Mouse (Mus musculus): ENCODE results near the gene Gm10840. TPM values are rescaled to one million over a fixed set of nuclear protein-coding genes. Genes with fewer than 3 reads are reported as not detected.
"Not testable (repeated sequence)": the region's sequence is repeated elsewhere in the genome, so short reads cannot be mapped to it uniquely, and the experiment has no call there.

Gene Gm10840
- not detected in 2 replicates for polyA plus RNA-seq (2015; fragmentation: Nextera tagmentation; extraction: Ambion mirVana)

- Histone ChIP-seq H3K4me2 (peak within 1 kb of the TSS; percentile 92), H3K4me3 (replicated peaks) (peak within 1 kb of the TSS; percentile 85), H3K9me3 (no peaks in the 10 kb centered on the region), H3K4me1 (peaks cover 23% of the 10 kb centered on the region), H3K36me3 (peaks cover 24% of the 10 kb centered on the region), H3K27ac (peak within 1 kb of the TSS; percentile 94), H3K27me3 (replicated peaks) (no peaks in the 10 kb centered on the region), H3K9ac (peak within 1 kb of the TSS; percentile 83)
- peak; percentile 12; the same call in 1 of the 2 replicates for ATAC-seq (ENCODE audit: insufficient read depth, low FRiP score, low read depth)
- 32% methylated on average over 22 of the region's 22 CpGs for WGBS
These were observed at the start of gene Gm10840, which contains the start of gene Limd2 for GRCm38 (mm10) chr11:106160841-106161721. TSS of gene Gm10840 (plus strand) at chr11:106160850. TSS of gene Limd2 (minus strand) at chr11:106160860.

GRCm38 (mm10) chr11:106111688-106112087 is 49.0 kb upstream of the Gm10840 start:
- H3K4me2 ChIP-seq: no peak overlapping the region
- no peaks in the 10 kb centered on the region for H3K27me3 ChIP-seq (replicated peaks)
- no peak overlapping the region for H3K27ac ChIP-seq
- no peak for ATAC-seq (ENCODE audit: insufficient read depth, low FRiP score, low read depth)
- H3K9ac ChIP-seq: no peak overlapping the region
- H3K4me1 ChIP-seq: no peaks in the 10 kb centered on the region
- no peaks in the 10 kb centered on the region for H3K9me3 ChIP-seq
- H3K4me3 ChIP-seq (replicated peaks): no peak overlapping the region
- peaks cover 16% of the 10 kb centered on the region for H3K36me3 ChIP-seq

GRCm38 (mm10) chr11:106122221-106122620 is 38.4 kb upstream of the Gm10840 start:
- Histone ChIP-seq H3K4me1 (no peaks in the 10 kb centered on the region), H3K27me3 (replicated peaks) (no peaks in the 10 kb centered on the region), H3K9me3 (no peaks in the 10 kb centered on the region), H3K36me3 (peaks cover 12% of the 10 kb centered on the region), H3K4me3 (replicated peaks) (no peak overlapping the region), H3K9ac (no peak overlapping the region), H3K4me2 (no peak overlapping the region), H3K27ac (peak overlapping the region; percentile 44; the same call in 1 of the 2 replicates)
- no peak for ATAC-seq (ENCODE audit: insufficient read depth, low FRiP score, low read depth)
- 91% methylated on average over 5 of the region's 5 CpGs for WGBS

- peak overlapping the region; percentile 44; the same call in 1 of the 2 replicates for H3K27ac ChIP-seq
- 63% methylated on average over 3 of the region's 3 CpGs for WGBS
- no peak overlapping the region for H3K4me2 ChIP-seq
- no peak for ATAC-seq (ENCODE audit: insufficient read depth, low FRiP score, low read depth)
- no peaks in the 10 kb centered on the region for H3K4me1 ChIP-seq
- no peaks in the 10 kb centered on the region for H3K9me3 ChIP-seq
- no peak overlapping the region for H3K4me3 ChIP-seq (replicated peaks)
- no peaks in the 10 kb centered on the region for H3K27me3 ChIP-seq (replicated peaks)
- H3K9ac ChIP-seq: no peak overlapping the region
- peaks cover 12% of the 10 kb centered on the region for H3K36me3 ChIP-seq
These were observed 37.9 kb upstream of the Gm10840 start for GRCm38 (mm10) chr11:106122736-106123135.

- no peaks in the 10 kb centered on the region for H3K9me3 ChIP-seq
- peaks cover 9% of the 10 kb centered on the region; the same call in 1 of the 2 replicates for H3K36me3 ChIP-seq
- no peak overlapping the region for H3K4me3 ChIP-seq (replicated peaks)
- no peak overlapping the region for H3K9ac ChIP-seq
- H3K4me1 ChIP-seq: no peaks in the 10 kb centered on the region
- WGBS: 70% methylated on average over 4 of the region's 4 CpGs
- H3K4me2 ChIP-seq: no peak overlapping the region
- H3K27ac ChIP-seq: no peak overlapping the region
- no peaks in the 10 kb centered on the region for H3K27me3 ChIP-seq (replicated peaks)
- no peak for ATAC-seq (ENCODE audit: insufficient read depth, low FRiP score, low read depth)
These were observed 35.9 kb upstream of the Gm10840 start for GRCm38 (mm10) chr11:106124784-106125183.

GRCm38 (mm10) chr11:106125827-106126226 is 34.8 kb upstream of the Gm10840 start:
- no peak for ATAC-seq (ENCODE audit: insufficient read depth, low FRiP score, low read depth)
- no peak overlapping the region for H3K4me3 ChIP-seq (replicated peaks)
- 67% methylated on average over 1 of the region's 1 CpGs for WGBS
- H3K27ac ChIP-seq: no peak overlapping the region
- H3K9ac ChIP-seq: no peak overlapping the region
- no peaks in the 10 kb centered on the region for H3K4me1 ChIP-seq
- H3K27me3 ChIP-seq (replicated peaks): no peaks in the 10 kb centered on the region
- H3K36me3 ChIP-seq: peaks cover 11% of the 10 kb centered on the region; the same call in 1 of the 2 replicates
- H3K9me3 ChIP-seq: no peaks in the 10 kb centered on the region
- H3K4me2 ChIP-seq: no peak overlapping the region

GRCm38 (mm10) chr11:106126727-106127373 is 33.8 kb upstream of the Gm10840 start:
- not testable (repeated sequence) for H3K27me3 ChIP-seq (replicated peaks); H3K4me2 ChIP-seq; H3K4me3 ChIP-seq (replicated peaks); H3K9me3 ChIP-seq; H3K9ac ChIP-seq; H3K4me1 ChIP-seq; H3K27ac ChIP-seq; ATAC-seq (ENCODE audit: insufficient read depth, low FRiP score, low read depth)
- WGBS: 93% methylated on average over 6 of the region's 6 CpGs
- peaks cover 12% of the 10 kb centered on the region; the same call in 1 of the 2 replicates for H3K36me3 ChIP-seq

- H3K4me1 ChIP-seq: no peaks in the 10 kb centered on the region
- no peak overlapping the region for H3K9ac ChIP-seq
- H3K4me3 ChIP-seq (replicated peaks): no peak overlapping the region
- no peaks in the 10 kb centered on the region for H3K9me3 ChIP-seq
- WGBS: 80% methylated on average over 1 of the region's 1 CpGs
- ATAC-seq (ENCODE audit: insufficient read depth, low FRiP score, low read depth): no peak
- H3K36me3 ChIP-seq: 0 out of 2 replicates have a peak, but pooled peaks cover 7% of the 10 kb centered on the region
- no peak overlapping the region for H3K27ac ChIP-seq
- no peak overlapping the region for H3K4me2 ChIP-seq
- H3K27me3 ChIP-seq (replicated peaks): no peaks in the 10 kb centered on the region
These were observed 31.2 kb upstream of the Gm10840 start for GRCm38 (mm10) chr11:106129477-106129876.

- Histone ChIP-seq H3K4me1 (no peaks in the 10 kb centered on the region), H3K4me2 (no peak overlapping the region), H3K4me3 (replicated peaks) (no peak overlapping the region), H3K27me3 (replicated peaks) (no peaks in the 10 kb centered on the region), H3K27ac (no peak overlapping the region), H3K9me3 (no peaks in the 10 kb centered on the region), H3K9ac (no peak overlapping the region), H3K36me3 (0 out of 2 replicates have a peak, but pooled peaks cover 17% of the 10 kb centered on the region)
- WGBS: 93% methylated on average over 5 of the region's 5 CpGs
- no peak for ATAC-seq (ENCODE audit: insufficient read depth, low FRiP score, low read depth)
These were observed 28.1 kb upstream of the Gm10840 start for GRCm38 (mm10) chr11:106132516-106132915.

- Histone ChIP-seq H3K9ac (no peak overlapping the region), H3K4me2 (peak overlapping the region; percentile 29; the same call in 1 of the 2 replicates), H3K4me3 (replicated peaks) (no peak overlapping the region), H3K4me1 (no peaks in the 10 kb centered on the region), H3K9me3 (no peaks in the 10 kb centered on the region), H3K27ac (peak overlapping the region; percentile 80), H3K36me3 (0 out of 2 replicates have a peak, but pooled peaks cover 14% of the 10 kb centered on the region), H3K27me3 (replicated peaks) (no peaks in the 10 kb centered on the region)
- 39% methylated on average over 8 of the region's 8 CpGs for WGBS
- ATAC-seq (ENCODE audit: insufficient read depth, low FRiP score, low read depth): peak; percentile 82; the same call in 1 of the 2 replicates
These were observed 25.8 kb upstream of the Gm10840 start for GRCm38 (mm10) chr11:106134580-106135528.

- H3K4me1 ChIP-seq: no peaks in the 10 kb centered on the region
- H3K27ac ChIP-seq: no peak overlapping the region
- H3K9ac ChIP-seq: no peak overlapping the region
- 79% methylated on average over 3 of the region's 3 CpGs for WGBS
- H3K27me3 ChIP-seq (replicated peaks): no peaks in the 10 kb centered on the region
- H3K4me3 ChIP-seq (replicated peaks): no peak overlapping the region
- H3K4me2 ChIP-seq: no peak overlapping the region
- H3K36me3 ChIP-seq: peaks cover 56% of the 10 kb centered on the region
- no peaks in the 10 kb centered on the region for H3K9me3 ChIP-seq
- 0 out of 2 replicates have a peak, but pooled peaks have one; percentile 23 for ATAC-seq (ENCODE audit: insufficient read depth, low FRiP score, low read depth)
These were observed 9.4 kb upstream of the Gm10840 start for GRCm38 (mm10) chr11:106151219-106151618.

Data from stomach, embryonic 15.5 days (tissue).